Mouse (Mus musculus) thymus, postnatal 14 days (tissue): ENCODE results near the gene Rasgef1b.
"Not testable (repeated sequence)": the region's sequence is repeated elsewhere in the genome, so short reads cannot be mapped to it uniquely, and the experiment has no call there.

Experiments
- DNase-seq: peaks from one replicate; pipeline ENCODE4 v3.0.0; 2021

The Rasgef1b gene

GRCm38 (mm10) chr5:99239677-99240076, 489.2 kb downstream of the Rasgef1b start:
- no peak for DNase-seq

- DNase-seq: no peak
Measured at GRCm38 (mm10) chr5:99238150-99238549, 490.7 kb downstream of the Rasgef1b start.

DNA sequence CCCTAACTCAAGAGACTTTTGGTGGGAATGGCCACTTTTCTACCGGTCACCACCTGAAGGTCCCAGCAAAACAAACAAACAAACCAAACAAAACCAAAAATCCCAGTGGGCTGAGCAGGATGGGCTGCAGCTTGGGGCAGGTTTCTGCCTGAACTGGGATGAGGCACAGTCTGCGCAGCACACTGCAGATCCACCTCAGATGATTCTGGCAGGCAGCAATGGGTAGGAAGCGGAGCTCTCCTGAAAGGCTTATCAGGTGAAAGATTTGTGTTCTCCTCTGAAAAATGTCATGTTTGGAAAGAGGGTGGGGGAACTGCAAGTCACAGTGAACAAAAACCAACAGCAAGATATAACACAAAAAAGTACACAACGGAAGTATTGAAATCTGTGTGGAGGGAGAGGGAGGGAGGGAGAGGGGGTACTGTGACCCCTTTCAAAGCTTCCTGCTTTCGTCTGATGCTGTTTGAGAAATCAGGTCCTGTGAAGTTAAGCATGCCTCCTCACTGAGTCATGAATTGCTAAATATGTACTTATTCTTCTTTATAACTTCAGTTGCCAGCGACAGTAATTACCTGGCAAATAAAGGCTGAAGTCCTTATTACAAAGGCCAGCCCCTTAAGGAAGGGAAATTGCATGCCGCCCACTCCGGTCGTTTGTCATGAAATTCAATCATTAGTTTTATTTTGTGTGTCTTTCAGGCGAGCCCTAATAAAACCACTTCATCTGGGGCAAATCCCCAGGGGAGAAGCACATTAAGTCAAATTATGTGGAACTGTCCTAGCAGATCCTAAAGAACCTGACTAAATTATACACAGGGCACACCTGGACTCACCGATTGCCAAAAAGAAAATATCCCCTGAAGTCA, 491.7 kb downstream of the Rasgef1b start:
- no peak for DNase-seq

DNA sequence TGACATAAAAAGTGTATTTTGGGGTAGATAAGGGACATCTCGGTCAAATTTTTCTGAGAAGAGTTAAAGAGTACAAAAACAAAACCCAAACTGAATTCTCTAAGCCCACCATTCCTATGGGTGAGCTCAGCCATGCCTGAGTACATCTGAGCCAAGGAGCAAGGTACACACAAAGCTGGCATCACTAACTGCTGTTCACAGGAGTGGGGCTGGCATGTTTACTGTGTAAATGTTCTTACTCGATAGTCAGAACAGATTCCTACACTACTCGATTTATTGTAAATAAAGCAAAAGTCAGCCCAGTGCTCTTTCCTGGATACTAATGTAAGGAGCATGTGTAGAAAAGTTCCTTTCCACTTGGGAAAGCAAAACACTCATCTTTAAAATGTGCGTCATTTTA, 492.4 kb downstream of the Rasgef1b start:
- DNase-seq: no peak

DNA sequence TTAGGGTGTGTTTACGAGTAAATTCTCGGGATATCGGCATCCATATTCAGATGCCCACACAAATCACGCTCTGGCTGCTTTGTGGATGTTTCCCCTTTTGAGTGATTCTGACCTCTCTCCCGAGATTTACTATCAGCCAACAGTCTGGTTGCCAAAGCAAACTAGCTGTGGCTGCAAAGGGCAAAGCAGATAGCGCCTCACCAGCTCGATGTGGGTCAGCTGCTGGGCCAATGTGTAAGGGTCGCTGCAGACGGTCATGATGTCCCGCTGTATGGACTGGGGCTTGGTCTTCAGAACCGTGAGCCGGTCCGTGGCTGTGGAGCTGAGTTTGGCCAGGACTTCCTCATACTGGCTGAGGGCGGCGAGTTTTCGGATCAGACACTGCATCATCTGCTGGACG, 494.6 kb downstream of the Rasgef1b start:
- DNase-seq: no peak

- DNase-seq: no peak
Measured at GRCm38 (mm10) chr5:99233176-99233575, 495.7 kb downstream of the Rasgef1b start.

- no peak for DNase-seq
Measured at GRCm38 (mm10) chr5:99232410-99232809, 496.5 kb downstream of the Rasgef1b start.

DNA sequence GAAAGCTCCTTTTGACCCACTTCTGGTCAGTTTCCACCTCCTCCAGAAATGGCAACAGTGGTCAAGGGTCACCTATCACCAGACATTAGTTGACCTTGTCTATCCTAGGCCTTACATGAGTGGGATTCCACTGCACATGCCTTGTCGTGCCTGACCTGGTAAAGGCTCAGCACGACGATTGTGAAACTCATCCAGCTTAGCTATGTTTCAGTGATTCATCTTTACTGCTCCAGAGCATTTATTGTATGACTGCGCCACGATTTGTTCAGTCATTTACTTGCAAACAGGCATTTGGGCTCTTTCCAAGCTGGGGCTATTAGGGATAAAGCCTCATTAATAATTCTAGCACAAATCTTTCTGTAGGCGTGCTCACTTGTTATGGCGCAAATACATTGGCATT, 498.4 kb downstream of the Rasgef1b start:
- DNase-seq: no peak

DNA sequence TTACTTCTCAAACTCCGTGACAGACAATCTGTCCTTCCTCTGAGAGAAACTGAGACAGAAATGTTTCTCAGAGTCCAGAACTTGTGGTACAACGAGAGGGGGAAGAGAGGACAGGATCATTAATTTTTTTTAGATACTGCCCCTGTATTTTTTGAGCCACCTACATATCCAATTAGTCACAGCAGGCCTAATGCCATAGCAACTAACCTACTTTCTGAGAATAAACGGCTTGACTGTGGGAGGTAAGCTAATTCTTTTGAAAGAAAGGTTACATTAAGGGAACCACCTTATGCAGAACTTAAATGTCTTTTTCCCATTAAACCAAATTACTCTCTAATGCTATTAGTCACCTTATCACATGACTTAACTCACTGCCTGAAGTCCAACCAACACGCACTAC, 501.5 kb downstream of the Rasgef1b start:
- DNase-seq: no peak

DNA sequence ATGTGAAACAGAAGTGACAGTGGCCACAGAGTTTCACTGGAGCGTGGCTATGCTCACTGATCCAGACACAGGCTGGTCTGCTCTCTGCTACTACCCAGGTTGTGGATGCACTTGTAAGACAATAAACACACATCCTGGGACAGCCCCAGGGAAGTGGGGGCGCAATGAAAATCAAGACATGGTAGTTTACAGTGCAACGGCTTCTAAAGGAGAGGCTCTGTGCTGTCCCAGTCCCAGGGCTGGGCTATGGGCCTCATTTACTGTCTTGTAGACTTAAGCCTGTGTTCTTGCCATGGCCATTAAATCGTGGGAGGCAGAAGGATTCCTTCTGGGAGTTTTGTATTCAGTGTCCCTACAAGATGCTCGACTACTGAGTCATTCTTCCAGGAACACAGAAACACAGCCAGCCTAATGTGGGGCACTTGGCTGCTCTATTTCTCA, 504.3 kb downstream of the Rasgef1b start:
- DNase-seq: no peak

DNA sequence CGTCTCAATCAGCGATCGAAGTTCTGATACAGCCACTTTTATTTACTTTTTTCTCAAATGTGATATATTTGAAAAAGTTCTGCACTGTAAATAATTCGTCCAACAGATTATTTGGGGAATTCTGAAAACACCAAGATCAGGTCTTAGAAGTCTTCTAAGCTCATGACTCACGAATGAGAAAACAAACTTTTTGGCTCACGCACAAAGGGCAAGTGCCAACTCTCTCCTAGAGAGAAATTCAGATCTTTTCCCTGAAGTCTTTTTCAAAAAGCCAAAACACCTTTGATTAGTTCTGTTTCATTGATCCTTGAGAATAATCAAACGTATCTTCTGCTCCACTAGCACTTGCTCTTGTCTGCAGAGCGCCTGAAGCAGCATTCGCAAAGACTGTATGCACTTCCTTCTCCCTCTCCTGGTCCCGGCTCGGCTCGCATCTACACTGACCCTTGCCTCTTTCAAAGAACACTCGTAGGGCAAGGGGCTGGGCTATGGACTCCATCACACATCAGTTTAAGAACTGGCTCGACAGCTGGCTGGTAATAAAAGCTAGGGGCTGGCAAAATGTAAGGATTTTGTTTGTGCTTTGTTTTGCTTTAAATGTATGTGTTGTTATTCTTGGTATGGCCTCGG, 504.9 kb downstream of the Rasgef1b start:
- no peak for DNase-seq

DNA sequence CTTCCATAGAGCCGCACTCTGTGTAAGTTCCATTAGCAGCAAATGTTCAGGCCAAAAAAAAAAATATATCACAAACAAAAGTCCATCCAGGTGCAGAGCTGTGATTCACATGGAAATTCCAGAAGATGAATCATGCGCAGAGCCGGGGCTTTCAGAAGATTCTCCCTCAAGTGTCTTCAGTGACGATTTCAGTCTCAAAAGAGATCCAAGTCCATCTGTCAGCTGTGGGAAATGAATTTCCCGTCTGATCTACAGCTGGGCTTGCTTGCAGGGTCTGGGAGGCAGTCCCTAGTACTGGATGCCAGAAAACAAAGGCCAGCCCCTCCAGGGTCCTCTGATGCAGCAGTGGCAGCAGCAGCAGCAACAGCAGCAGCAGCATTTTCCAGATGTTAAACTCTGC, 510.5 kb downstream of the Rasgef1b start:
- no peak for DNase-seq

GRCm38 (mm10) chr5:99216588-99217152, 512.2 kb downstream of the Rasgef1b start:
- not testable (repeated sequence) for DNase-seq

GRCm38 (mm10) chr5:99215207-99216157, 513.4 kb downstream of the Rasgef1b start:
- DNase-seq: no peak

- no peak for DNase-seq
Measured at GRCm38 (mm10) chr5:99214400-99214799, 514.5 kb downstream of the Rasgef1b start.

- no peak for DNase-seq
Measured at GRCm38 (mm10) chr5:99213211-99213610, 515.7 kb downstream of the Rasgef1b start.

DNA sequence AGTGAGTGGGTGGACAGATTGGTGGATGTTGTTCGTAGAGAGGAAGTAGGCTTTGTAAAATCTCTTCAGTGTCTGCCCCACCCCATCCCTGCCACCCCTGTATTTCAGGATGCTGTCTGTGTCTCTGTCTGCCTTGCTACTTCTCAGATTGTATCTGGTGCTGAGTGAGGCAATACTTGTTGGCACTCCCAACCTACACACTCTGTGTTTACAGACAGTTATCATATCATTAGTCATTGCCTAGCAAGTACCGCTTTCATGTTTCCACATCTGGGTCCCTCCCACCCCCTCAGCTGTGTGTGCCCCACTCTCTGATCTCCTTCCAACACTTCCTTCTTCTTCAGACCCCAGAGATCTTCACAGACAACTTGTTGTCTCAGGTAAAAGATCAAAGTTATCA, 525.4 kb downstream of the Rasgef1b start:
- DNase-seq: no peak

- DNase-seq: peak; percentile 30
Measured at GRCm38 (mm10) chr5:99202074-99202837, 526.6 kb downstream of the Rasgef1b start.

DNA sequence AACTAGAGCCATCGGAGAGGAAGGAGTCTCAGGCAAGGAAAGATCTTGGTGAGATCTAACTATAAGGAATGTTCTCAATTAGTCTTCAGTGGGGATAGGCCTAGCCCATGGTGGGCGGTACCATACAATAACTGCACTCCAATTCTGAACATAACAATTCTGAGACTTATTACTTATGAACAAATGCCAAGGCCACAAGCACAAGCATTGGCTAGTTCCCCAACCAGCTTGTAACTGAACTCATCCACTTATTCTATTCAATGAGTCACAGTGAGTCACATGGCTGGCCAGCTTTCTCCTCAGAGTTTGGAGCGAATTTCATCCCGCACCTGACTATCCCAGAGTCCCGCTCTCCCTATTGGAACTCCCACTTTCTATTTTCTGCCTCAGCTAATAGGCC, 533.4 kb downstream of the Rasgef1b start:
- no peak for DNase-seq

- no peak for DNase-seq
Measured at GRCm38 (mm10) chr5:99190941-99191800, 537.7 kb downstream of the Rasgef1b start.

DNA sequence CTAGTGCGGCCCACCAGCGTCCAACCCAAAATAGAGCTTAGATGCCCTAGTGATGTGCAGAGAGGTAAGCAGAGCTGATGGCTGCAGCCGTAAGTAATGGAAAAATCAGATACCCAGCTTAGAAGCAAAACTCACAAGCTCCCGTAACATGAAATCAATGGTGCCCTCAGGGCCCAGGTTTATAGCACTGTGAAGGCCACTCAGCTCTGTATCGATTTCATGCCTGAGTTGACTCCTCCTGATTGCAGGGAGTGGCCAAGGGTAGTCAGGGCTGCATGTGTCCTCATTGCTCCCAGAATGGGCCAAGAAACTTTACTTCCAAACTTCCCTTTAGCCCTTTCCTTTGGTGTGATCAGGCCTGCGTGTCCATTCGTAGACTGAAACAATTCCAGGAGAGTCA, 545.2 kb downstream of the Rasgef1b start:
- DNase-seq: no peak
